Mouse (Mus musculus) CD8-positive naive resting alpha-beta T cell, adult 2 months (primary cell): ENCODE results near the gene Hist1h1d.
"Not testable (repeated sequence)": the region's sequence is repeated elsewhere in the genome, so short reads cannot be mapped to it uniquely, and the experiment has no call there.

Source experiments
- DNase-seq, 2 experiments: peaks; one replicate each; pipeline ENCODE4 v3.0.0; 2022; ENCODE audit warnings: low read depth in 2 of 2, low spot score in 2 of 2

Gene Hist1h1d

GRCm38 (mm10) chr13:23586099-23586939, 33.3 kb downstream of the Hist1h1d start:
- DNase-seq: no peak

GRCm38 (mm10) chr13:23586940-23587225, 33.8 kb downstream of the Hist1h1d start:
- no peak for DNase-seq

- no peak for DNase-seq
Observed at GRCm38 (mm10) chr13:23591206-23591605, 38.1 kb downstream of the Hist1h1d start.

- not testable (repeated sequence) for DNase-seq
Observed at GRCm38 (mm10) chr13:23591886-23592285, 38.8 kb downstream of the Hist1h1d start.

GRCm38 (mm10) chr13:23592614-23593013, 39.6 kb downstream of the Hist1h1d start:
- DNase-seq: no peak

- no peak for DNase-seq
Observed at GRCm38 (mm10) chr13:23593051-23593770, 40.1 kb downstream of the Hist1h1d start.

GRCm38 (mm10) chr13:23595185-23595584, 42.1 kb downstream of the Hist1h1d start:
- DNase-seq: no peak

GRCm38 (mm10) chr13:23595622-23596372, 42.7 kb downstream of the Hist1h1d start:
- DNase-seq: no peak

- peak; percentile 72 to 83 for DNase-seq
Observed at GRCm38 (mm10) chr13:23597957-23598356, 44.9 kb downstream of the Hist1h1d start.

GRCm38 (mm10) chr13:23603182-23603699, 50.2 kb downstream of the Hist1h1d start:
- no peak for DNase-seq

GRCm38 (mm10) chr13:23604452-23604851, 51.4 kb downstream of the Hist1h1d start:
- DNase-seq: no peak

GRCm38 (mm10) chr13:23605052-23605451, 52.0 kb downstream of the Hist1h1d start:
- no peak for DNase-seq

GRCm38 (mm10) chr13:23609209-23609608, 56.1 kb downstream of the Hist1h1d start:
- DNase-seq: no peak

- no peak for DNase-seq
Observed at GRCm38 (mm10) chr13:23609844-23610243, 56.8 kb downstream of the Hist1h1d start.
